Mouse (Mus musculus) brain, embryonic 14.5 days (tissue): ENCODE measurements around the gene Nup43.

ENCODE experiments used
- CTCF ChIP-seq: fragments of 200-500 bp; IDR thresholded peaks from 2 replicates; pipeline ENCODE4 v1.5.1; 2012; ENCODE audit warnings: inconsistent platforms, mild to moderate bottlenecking, moderate library complexity, borderline replicate concordance; ENCODE audit not compliant: insufficient read depth, insufficient read length; ENCODE audit errors: extremely low read depth
- POLR2A ChIP-seq: fragments of 200-500 bp; IDR thresholded peaks from 2 replicates; pipeline ENCODE4 v1.6.1; 2012; ENCODE audit warnings: mild to moderate bottlenecking, inconsistent platforms, borderline replicate concordance; ENCODE audit not compliant: poor library complexity, insufficient read depth, insufficient read length, severe bottlenecking; ENCODE audit errors: extremely low read depth

DNA sequence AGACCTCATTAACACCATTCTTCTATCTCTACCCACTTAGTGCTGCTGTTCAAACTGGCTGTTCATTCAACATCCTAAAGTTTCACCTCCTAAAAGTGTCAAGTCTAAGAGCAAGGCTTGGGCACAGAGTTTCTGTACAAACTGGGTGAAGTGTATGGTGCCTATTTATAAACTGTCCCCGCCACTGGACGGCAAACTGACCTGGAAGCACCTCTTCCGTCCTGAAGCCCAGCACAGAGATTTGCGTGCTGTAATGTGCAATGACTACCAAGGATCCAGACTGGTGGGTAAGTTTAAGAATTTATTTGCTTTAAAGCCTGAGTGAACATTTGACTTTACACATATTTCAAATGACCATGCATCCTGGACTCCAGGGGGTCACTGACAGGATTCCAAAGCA lies 38.2 kb upstream of the Nup43 start:
- TF ChIP-seq CTCF: no peak
- TF ChIP-seq POLR2A: no peak
